Mouse (Mus musculus) layer of hippocampus, adult 2 months (tissue): ENCODE results near the gene Phb. TPM values are rescaled to one million over a fixed set of nuclear protein-coding genes. Genes with fewer than 3 reads are reported as not detected.

Experiments
- DNase-seq, 2 experiments: peaks; one replicate each; pipeline ENCODE4 v3.0.0; 2022; ENCODE audit warnings: low spot score in 2 of 2
- H3K27ac ChIP-seq: fragments of 200-600 bp; 2 replicates; pipeline ENCODE4 v1.8.1; 2022
- H3K4me3 ChIP-seq: fragments of 200-600 bp; 2 replicates; pipeline ENCODE4 v1.8.1; 2022; ENCODE audit warnings: mild to moderate bottlenecking
- CTCF ChIP-seq: fragments of 200-600 bp; conservative IDR thresholded peaks from 2 replicates; pipeline ENCODE4 v1.8.1; 2022; ENCODE audit warnings: antibody characterized with exemption, mild to moderate bottlenecking, moderate library complexity
- total RNA-seq, 2 experiments: library from RNA; stranded (reverse); gene quantifications; 2 replicates each; pipeline ENCODE4 v1.2.3; 2021

Phb gene
- total RNA-seq, 2 experiments from 2014 or later, result 96.3 to 97.5 TPM

DNA sequence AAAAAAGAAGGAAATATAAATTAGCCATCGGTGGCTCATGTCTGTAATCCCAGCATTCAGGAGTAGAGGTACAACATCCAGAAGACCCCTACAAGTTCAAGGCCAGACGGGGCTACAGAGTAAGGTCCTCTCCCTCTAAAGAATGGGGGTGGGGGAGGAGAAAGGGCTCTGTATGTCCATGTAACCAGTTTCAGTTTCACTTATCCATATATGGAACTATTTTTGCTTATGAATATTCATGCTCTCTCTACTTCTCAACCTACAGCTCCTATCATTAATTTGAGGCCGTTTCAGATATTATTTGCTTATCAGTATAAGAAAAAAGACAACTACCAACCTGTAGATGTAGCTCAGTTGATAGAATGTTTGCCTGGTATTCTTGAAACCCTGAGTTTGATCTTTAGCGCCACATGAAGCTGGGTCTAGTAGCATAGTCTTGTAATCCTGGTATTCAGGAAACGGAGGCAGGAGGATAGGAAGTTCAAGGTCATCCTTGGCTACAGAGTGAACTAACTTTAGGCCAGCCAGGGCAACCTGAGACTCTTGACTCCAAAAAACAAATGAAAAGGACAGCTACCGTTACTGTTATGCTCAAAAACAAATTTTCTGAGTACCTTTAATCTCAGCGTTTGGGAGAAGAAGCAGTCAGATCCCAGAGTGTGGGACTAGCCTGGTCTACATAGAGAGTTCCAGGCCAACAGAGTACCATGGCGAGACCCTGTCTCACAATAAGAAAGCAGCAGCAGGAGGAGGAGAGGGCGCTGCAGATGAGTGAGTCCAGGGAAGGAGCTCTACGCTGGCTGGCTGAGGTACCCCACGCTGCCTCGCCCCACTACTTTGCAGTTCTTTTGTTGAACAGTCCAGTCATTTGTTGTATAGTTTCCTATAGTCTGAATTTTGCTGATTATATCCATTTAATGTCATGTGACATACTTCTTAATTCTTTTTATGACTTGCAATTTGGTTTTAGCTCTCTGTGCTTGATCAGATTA, 62.5 kb downstream of the Phb start:
- no peak overlapping the region for H3K27ac ChIP-seq
- DNase-seq, result no peak
- H3K4me3 ChIP-seq, result no peak overlapping the region
- TF ChIP-seq CTCF, result no peak

Other genes with a start within 250 kb of the Phb start
- 10 to 100 TPM; 13.5 to 18.5 TPM for gene Nxph3, start 152.4 kb upstream of the Phb start, total RNA-seq
- gene Ngfr, start 79.2 kb upstream of the Phb start, total RNA-seq, result 1 to 10 TPM; 1.3 TPM
- gene Zfp652, start 45.7 kb downstream of the Phb start, total RNA-seq, result 10 to 100 TPM; 49.0 to 50.5 TPM
- gene B130006D01Rik, start 56.6 kb downstream of the Phb start, total RNA-seq, result 1 to 10 TPM; 1.8 to 2.3 TPM
- 10 to 100 TPM; 48.8 to 63.0 TPM for gene Phospho1, start 157.5 kb downstream of the Phb start, total RNA-seq
- 1 to 10 TPM; 2.6 to 4.5 TPM for gene Gngt2, start 170.3 kb downstream of the Phb start, total RNA-seq
- 1 to 10 TPM; 3.3 to 6.8 TPM for gene Abi3, start 175.5 kb downstream of the Phb start, total RNA-seq
- not detected for gene B4galnt2, start 247.9 kb downstream of the Phb start, total RNA-seq